Mouse (Mus musculus) neural tube, embryonic 11.5 days (tissue): Measurements from ENCODE around the gene Zc3h7a. TPM values are rescaled to one million over a fixed set of nuclear protein-coding genes. Genes with fewer than 3 reads are reported as not detected.

ENCODE experiments used
- ATAC-seq: fragments of 200-750 bp; cut with Nextera tagmentation; 2 replicates; pipeline ENCODE4 v1.8.0; 2017; ENCODE audit warnings: moderate number of reproducible peaks, mild to moderate bottlenecking, moderate TSS enrichment, moderate library complexity; ENCODE audit not compliant: insufficient read depth, low FRiP score, low TSS enrichment
- DNase-seq: peaks from one replicate; pipeline ENCODE4 v3.0.0-alpha.2; 2015; ENCODE audit warnings: low spot score
- H3K27ac ChIP-seq: fragments of 300-500 bp; sonication (generic); 2 replicates; pipeline ENCODE4 v1.5.1; 2014; ENCODE audit warnings: low read depth, mild to moderate bottlenecking, low read length
- H3K27me3 ChIP-seq: fragments of 300-500 bp; sonication (generic); 2 replicates; pipeline ENCODE4 v1.6.1; 2014; ENCODE audit warnings: mild to moderate bottlenecking, low read length, mixed read lengths; ENCODE audit not compliant: control insufficient read depth, insufficient read depth
- H3K36me3 ChIP-seq: fragments of 300-500 bp; sonication (generic); 2 replicates; pipeline ENCODE4 v1.6.1; 2014; ENCODE audit warnings: mild to moderate bottlenecking, low read length, moderate library complexity, mixed read lengths; ENCODE audit not compliant: control insufficient read depth, insufficient read depth
- H3K4me1 ChIP-seq: fragments of 300-500 bp; sonication (generic); 2 replicates; pipeline ENCODE4 v1.6.1; 2014; ENCODE audit warnings: low read length, mixed read lengths; ENCODE audit not compliant: control insufficient read depth, insufficient read depth
- H3K4me2 ChIP-seq: fragments of 300-500 bp; sonication (generic); 2 replicates; pipeline ENCODE4 v1.6.1; 2014; ENCODE audit warnings: low read depth, mild to moderate bottlenecking, moderate library complexity
- H3K4me3 ChIP-seq: fragments of 300-500 bp; sonication (generic); 2 replicates; pipeline ENCODE4 v1.5.1; 2014; ENCODE audit warnings: low read depth, low read length
- H3K9ac ChIP-seq: fragments of 300-500 bp; sonication (generic); 2 replicates; pipeline ENCODE4 v1.6.1; 2014; ENCODE audit warnings: mild to moderate bottlenecking, low read length
- H3K9me3 ChIP-seq: fragments of 300-500 bp; sonication (generic); 2 replicates; pipeline ENCODE4 v1.6.1; 2016; ENCODE audit warnings: low read length; ENCODE audit not compliant: control insufficient read depth
- WGBS: fragments of 180-500 bp; shearing (Covaris S2); extraction: QIAGEN DNeasy Blood & Tissue Kit; methylation state at CpG from one replicate; pipeline ENCODE4 v1.1.7; 2014; 5-methylcytosine and 5-hydroxymethylcytosine counted together
- microRNA-seq: library from miRNA; unstranded; fragments of <30 nt; microRNA quantifications from one replicate; pipeline ENCODE4, GENCODE M21; 2016
- polyA plus RNA-seq: library from polyadenylated mRNA; unstranded; fragments of >200 nt; fragmentation: Nextera tagmentation; extraction: Ambion mirVana; gene quantifications from 2 replicates; pipeline ENCODE4 v1.2.1, GENCODE M21; 2014

The Zc3h7a gene
- polyA plus RNA-seq, 1 experiment from 2014 or later: 93.5 TPM

GRCm38 (mm10) chr16:11092061-11092460 lies 84.1 kb downstream of the Zc3h7a start:
- H3K4me2 ChIP-seq: no peak overlapping the region
- no peak overlapping the region for H3K27ac ChIP-seq
- H3K4me1 ChIP-seq: no peaks in the 10 kb centered on the region
- no peaks in the 10 kb centered on the region; the same call in 1 of the 2 replicates for H3K36me3 ChIP-seq
- WGBS: 76% methylated on average over 4 of the region's 4 CpGs
- no peak overlapping the region for H3K4me3 ChIP-seq
- no peaks in the 10 kb centered on the region for H3K9me3 ChIP-seq
- H3K27me3 ChIP-seq: no peaks in the 10 kb centered on the region
- no peak for DNase-seq
- ATAC-seq: no peak
- no peak overlapping the region for H3K9ac ChIP-seq

GRCm38 (mm10) chr16:11090836-11091570 lies 85.2 kb downstream of the Zc3h7a start:
- Histone ChIP-seq H3K9ac (no peak overlapping the region), H3K4me1 (no peaks in the 10 kb centered on the region), H3K4me2 (no peak overlapping the region), H3K27me3 (no peaks in the 10 kb centered on the region), H3K9me3 (no peaks in the 10 kb centered on the region), H3K4me3 (no peak overlapping the region), H3K36me3 (no peaks in the 10 kb centered on the region; the same call in 1 of the 2 replicates), H3K27ac (no peak overlapping the region)
- DNase-seq (no peak), ATAC-seq (no peak)
- 86% methylated on average over 10 of the region's 10 CpGs for WGBS

GRCm38 (mm10) chr16:11086856-11087588 lies 89.2 kb downstream of the Zc3h7a start:
- H3K4me2 ChIP-seq: no peak overlapping the region
- no peak overlapping the region for H3K27ac ChIP-seq
- no peaks in the 10 kb centered on the region for H3K27me3 ChIP-seq
- no peaks in the 10 kb centered on the region for H3K9me3 ChIP-seq
- no peak overlapping the region for H3K9ac ChIP-seq
- no peak overlapping the region for H3K4me3 ChIP-seq
- no peaks in the 10 kb centered on the region for H3K4me1 ChIP-seq
- ATAC-seq: no peak; the same call in 1 of the 2 replicates
- H3K36me3 ChIP-seq: no peaks in the 10 kb centered on the region; the same call in 1 of the 2 replicates
- 67% methylated on average over 5 of the region's 5 CpGs for WGBS
- no peak for DNase-seq

Small RNA genes lying within 50 kb of the gene (microRNA-seq; reads per million reads assigned to microRNA genes)
- 83.6 reads per million, percentile 49 among the genes with 10 or more reads in this experiment for gene Gm23935

Other genes starting within 250 kb of the Zc3h7a start
- gene Snn, start 115.4 kb downstream of the Zc3h7a start, polyA plus RNA-seq: 98.1 and 108 TPM in 2 replicates
- gene Litaf, start 110.2 kb downstream of the Zc3h7a start, polyA plus RNA-seq: 59.3 and 61.0 TPM in 2 replicates
- gene Txndc11, start 41.7 kb downstream of the Zc3h7a start, polyA plus RNA-seq: 32.5 and 34.8 TPM in 2 replicates
- gene Rsl1d1, start 26.9 kb upstream of the Zc3h7a start, polyA plus RNA-seq: 244 TPM in 2 replicates
- 101 and 103 TPM in 2 replicates for gene Gspt1, start 77.9 kb upstream of the Zc3h7a start, polyA plus RNA-seq
- gene Tnfrsf17, start 137.4 kb upstream of the Zc3h7a start, polyA plus RNA-seq: not detected in 2 replicates
- gene Snx29, start 146.5 kb upstream of the Zc3h7a start, polyA plus RNA-seq: 9.7 and 10.6 TPM in 2 replicates